ENCODE assay signal across 8 mouse cellular contexts in the genomic region with DNA sequence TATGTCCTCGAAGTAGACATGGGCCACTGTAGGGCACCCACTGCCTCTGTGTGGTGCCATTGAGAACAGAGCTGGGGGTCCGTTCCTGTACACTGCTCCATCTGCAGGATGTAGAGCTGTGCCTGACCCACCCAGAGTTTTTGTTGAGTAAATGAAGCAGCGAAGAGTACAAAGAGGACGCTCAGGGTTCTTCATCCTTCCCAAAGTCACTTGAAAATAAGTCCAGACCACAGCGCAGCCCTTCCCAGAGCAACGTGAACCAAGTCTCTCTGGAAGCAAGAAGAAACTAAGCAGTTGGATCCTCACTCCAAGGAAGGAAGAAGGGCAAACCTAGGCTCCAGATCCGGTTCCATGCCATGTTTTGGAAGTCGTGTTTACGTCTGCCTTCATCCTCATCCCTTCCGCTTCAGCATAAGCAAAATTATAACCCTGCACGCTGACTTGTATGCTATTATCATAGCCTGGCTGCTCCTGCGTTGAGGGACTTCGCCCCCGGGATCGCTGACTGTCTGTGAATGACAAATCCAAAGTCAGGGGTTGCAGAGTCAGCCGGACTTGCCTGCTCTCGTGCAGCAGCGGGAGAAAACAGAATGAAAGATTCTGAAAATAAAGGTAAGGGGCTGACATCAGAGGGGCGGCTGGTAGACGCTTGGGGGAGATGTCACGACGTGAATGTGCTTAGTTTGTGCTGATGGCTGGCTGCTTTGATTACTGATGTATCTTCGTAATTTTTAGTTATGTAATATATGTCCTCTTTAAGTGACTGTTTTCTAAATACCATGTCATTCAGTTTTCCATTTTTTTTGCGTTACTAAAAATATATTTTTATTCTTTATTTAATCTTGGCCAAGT. TPM values are rescaled to one million over a fixed set of nuclear protein-coding genes. Genes with fewer than 3 reads are reported as not detected.
DNase-seq lines count a peak whose midpoint lies in the region; ATAC-seq and TF ChIP-seq lines count a peak whose summit lies in the region.

No protein-coding gene starts in this region.

- peaks cover 33% of the 10 kb centered on the region for H3K79me2 ChIP-seq in MEL (ENCODE audit: control insufficient read depth, insufficient read depth, low read length, poor library complexity)

- peak; percentile 66 for ATAC-seq in forebrain, embryonic 15.5 days (replicated peaks)
- ATAC-seq in hindbrain, embryonic 13.5 days (ENCODE audit: low FRiP score), result peak; percentile 83
- ATAC-seq in lung, embryonic 14.5 days (ENCODE audit: insufficient read depth), result peak; percentile 38; the same call in 1 of the 2 replicates
- ATAC-seq in monocyte, adult 5-6 weeks (replicated peaks; ENCODE audit: insufficient number of reproducible peaks, low FRiP score, low TSS enrichment, poor library complexity, severe bottlenecking), result no peak

- peak; percentile 20 to 73; a peak in 2 of 4 replicates for TF ChIP-seq POLR2A in MEL (IDR thresholded peaks at IDR 0.05; ENCODE audit: control insufficient read depth in 1 of 2, insufficient read depth in 1 of 2, low read depth in 1 of 2, low read length in 2 of 2, poor library complexity in 1 of 2)

- peak overlapping the region; percentile 84 for H3K9ac ChIP-seq in MEL (ENCODE audit: control insufficient read depth, low read depth, low read length, poor library complexity, severe bottlenecking)
- peak overlapping the region; percentile 53 for H3K9ac ChIP-seq in forebrain, embryonic 15.5 days (replicated peaks)
- H3K9ac ChIP-seq in hindbrain, embryonic 13.5 days, result peak overlapping the region; percentile 71
- no peak overlapping the region for H3K9ac ChIP-seq in lung, embryonic 14.5 days

- whole genome bisulfite sequencing in forebrain, embryonic 15.5 days, result 9% methylated on average over 24 of the region's 24 CpGs
- WGBS in hindbrain, embryonic 13.5 days, result 10% methylated on average over 24 of the region's 24 CpGs
- WGBS in lung, embryonic 14.5 days, result 8% methylated on average over 24 of the region's 24 CpGs

- H3K4me3 ChIP-seq in MEL (ENCODE audit: control insufficient read depth in 1 of 2, insufficient read depth in 1 of 2, low read depth in 2 of 2, low read length in 2 of 2), result peak overlapping the region; percentile 66 to 74
- H3K4me3 ChIP-seq in forebrain, embryonic 15.5 days, result peak overlapping the region; percentile 54
- peak overlapping the region; percentile 55 for H3K4me3 ChIP-seq in hindbrain, embryonic 13.5 days
- H3K4me3 ChIP-seq in lung, embryonic 14.5 days (ENCODE audit: low read depth, low read length), result peak overlapping the region; percentile 35

- TF ChIP-seq EP300 in MEL (IDR thresholded peaks at IDR 0.05; ENCODE audit: low read depth in 1 of 2, low read length in 2 of 2), result peak in 1 of 2 experiments; percentile 33; a peak in 2 of 4 replicates

- peak overlapping the region; percentile 98 for H3K4me2 ChIP-seq in forebrain, embryonic 15.5 days (replicated peaks)
- peak overlapping the region; percentile 94 for H3K4me2 ChIP-seq in hindbrain, embryonic 13.5 days
- H3K4me2 ChIP-seq in lung, embryonic 14.5 days, result peak overlapping the region; percentile 64

- peak; percentile 90 for DNase-seq in MEL (ENCODE audit: low read depth, low spot score)
- DNase-seq in cerebellum, adult 18-20 months, result peak; percentile 83 to 85
- DNase-seq in layer of hippocampus, adult 9-11 months, result peak; percentile 70
- DNase-seq in lung, embryonic 14.5 days, result peak; percentile 73
- peak; percentile 79 for DNase-seq in retina, embryonic 14.5 days (ENCODE audit: low spot score)

- peak in 2 of 3 experiments; percentile 0 to 13; a peak in 1 of 6 replicates for TF ChIP-seq CTCF in MEL (IDR thresholded peaks at IDR 0.05 in 2 of 3, conservative IDR thresholded peaks at IDR 0.05 in 1 of 3; ENCODE audit: control insufficient read depth in 1 of 3, insufficient read depth in 1 of 3, low read depth in 2 of 3, low read length in 3 of 3, poor library complexity in 1 of 3, severe bottlenecking in 1 of 3)
- no peak for TF ChIP-seq CTCF in lung, embryonic 14.5 days (IDR thresholded peaks at IDR 0.05; ENCODE audit: low read depth)

- no peaks in the 10 kb centered on the region for H3K27me3 ChIP-seq in MEL (ENCODE audit: control insufficient read depth in 1 of 2, insufficient read depth in 2 of 2, low read length in 2 of 2)
- no peaks in the 10 kb centered on the region for H3K27me3 ChIP-seq in forebrain, embryonic 15.5 days
- no peaks in the 10 kb centered on the region for H3K27me3 ChIP-seq in hindbrain, embryonic 13.5 days
- H3K27me3 ChIP-seq in lung, embryonic 14.5 days (ENCODE audit: insufficient read depth, low read length), result peaks cover 23% of the 10 kb centered on the region

- H3K4me1 ChIP-seq in MEL (ENCODE audit: control insufficient read depth in 1 of 2, insufficient read depth in 2 of 2, low read length in 2 of 2), result peaks cover under 1 to 4% of the 10 kb centered on the region in 2 experiments; a peak in 1 of 4 replicates
- H3K4me1 ChIP-seq in forebrain, embryonic 15.5 days, result peaks cover 15% of the 10 kb centered on the region
- peaks cover 16% of the 10 kb centered on the region for H3K4me1 ChIP-seq in hindbrain, embryonic 13.5 days (replicated peaks)
- 0 out of 2 replicates have a peak, but pooled peaks cover 5% of the 10 kb centered on the region for H3K4me1 ChIP-seq in lung, embryonic 14.5 days (ENCODE audit: insufficient read depth)

- no peaks in the 10 kb centered on the region; a peak in 2 of 4 replicates for H3K36me3 ChIP-seq in MEL (ENCODE audit: control insufficient read depth in 1 of 2, insufficient read depth in 2 of 2, low read length in 2 of 2)
- H3K36me3 ChIP-seq in forebrain, embryonic 15.5 days, result no peaks in the 10 kb centered on the region
- no peaks in the 10 kb centered on the region for H3K36me3 ChIP-seq in hindbrain, embryonic 13.5 days
- H3K36me3 ChIP-seq in lung, embryonic 14.5 days (ENCODE audit: insufficient read depth), result no peaks in the 10 kb centered on the region

- H3K27ac ChIP-seq in MEL (ENCODE audit: control insufficient read depth, low read depth, low read length), result peak overlapping the region; percentile 34
- peak overlapping the region; percentile 57 for H3K27ac ChIP-seq in forebrain, embryonic 15.5 days (replicated peaks)
- H3K27ac ChIP-seq in hindbrain, embryonic 13.5 days, result peak overlapping the region; percentile 59; the same call in 1 of the 2 replicates
- H3K27ac ChIP-seq in lung, embryonic 14.5 days (ENCODE audit: low read depth), result no peak overlapping the region

- no peaks in the 10 kb centered on the region for H3K9me3 ChIP-seq in MEL (replicated peaks; ENCODE audit: insufficient read depth, low read length)
- H3K9me3 ChIP-seq in forebrain, embryonic 15.5 days, result no peaks in the 10 kb centered on the region
- H3K9me3 ChIP-seq in hindbrain, embryonic 13.5 days, result no peaks in the 10 kb centered on the region
- no peaks in the 10 kb centered on the region for H3K9me3 ChIP-seq in lung, embryonic 14.5 days (ENCODE audit: low read depth, low read length)

- peak; percentile 17 for TF ChIP-seq RAD21 in MEL (IDR thresholded peaks at IDR 0.05; ENCODE audit: low read depth, low read length)

TF ChIP-seq in MEL, 35 proteins besides CTCF, POLR2A, EP300 and RAD21 (continues in another document):
- TF ChIP-seq TCF12 (IDR thresholded peaks at IDR 0.05; ENCODE audit: low read depth, low read length) (no peak), MYB (IDR thresholded peaks at IDR 0.05; ENCODE audit: low read depth, low read length) (no peak), TAL1 (IDR thresholded peaks at IDR 0.05; ENCODE audit: low read length) (no peak), SIN3A (IDR thresholded peaks at IDR 0.05; ENCODE audit: low read length) (peak; percentile 96), SMC3 (IDR thresholded peaks at IDR 0.05; ENCODE audit: low read depth, low read length) (no peak), MAZ (IDR thresholded peaks at IDR 0.05; ENCODE audit: low read depth, low read length) (no peak), USF1 (IDR thresholded peaks at IDR 0.05; ENCODE audit: low read depth, low read length) (no peak), MEF2A (IDR thresholded peaks at IDR 0.05; ENCODE audit: extremely low read depth, insufficient replicate concordance, low read depth, low read length, poor library complexity, severe bottlenecking) (no peak), ZC3H11A (IDR thresholded peaks at IDR 0.05; ENCODE audit: low read depth, low read length) (0 out of 2 replicates have a peak, but pooled peaks have one; percentile 2), MXI1 (IDR thresholded peaks at IDR 0.05; ENCODE audit: low read depth, low read length) (peak; percentile 85), ZNF384 (IDR thresholded peaks at IDR 0.05; ENCODE audit: low read depth, low read length) (no peak), ZKSCAN1 (IDR thresholded peaks at IDR 0.05; ENCODE audit: low read depth, low read length) (no peak), CHD2 (IDR thresholded peaks at IDR 0.05; ENCODE audit: low read length) (no peak), E2F4 (IDR thresholded peaks at IDR 0.05; ENCODE audit: borderline replicate concordance, low read depth, low read length) (no peak), GABPA (IDR thresholded peaks at IDR 0.05; ENCODE audit: low read depth, low read length) (no peak), MAX (IDR thresholded peaks at IDR 0.05; ENCODE audit: low read length) (peak; percentile 82), ZMIZ1 (IDR thresholded peaks at IDR 0.05; ENCODE audit: low read depth, low read length) (no peak), ELF1 (IDR thresholded peaks at IDR 0.05; ENCODE audit: low read depth, low read length) (peak; percentile 52; the same call in 1 of the 2 replicates), GATA1 (IDR thresholded peaks at IDR 0.05; ENCODE audit: low read depth, low read length) (peak; percentile 21; the same call in 1 of the 2 replicates), NELFE (IDR thresholded peaks at IDR 0.05; ENCODE audit: low read depth, low read length) (peak; percentile 72), TBP (IDR thresholded peaks at IDR 0.05; ENCODE audit: low read depth, low read length) (peak; percentile 89), KAT2A (conservative IDR thresholded peaks at IDR 0.05; ENCODE audit: low read depth, low read length) (no peak), POLR2AphosphoS5 (IDR thresholded peaks at IDR 0.05; ENCODE audit: borderline replicate concordance, low read depth, low read length) (no peak), BHLHE40 (IDR thresholded peaks at IDR 0.05; ENCODE audit: borderline replicate concordance, low read depth, low read length) (no peak)

RNA-seq across cellular contexts. Expression of a gene that starts 11.3 kb away (rescaled TPM):
- total RNA-seq in MEL (2012; rRNA removed), result 20.2 and 26.4 TPM in 2 replicates
- 10 to 100 TPM in 1 of 2 experiments, not detected in 1; 15.0 TPM for polyA plus RNA-seq in MEL (2012; ENCODE audit: insufficient read depth in 1 of 2, insufficient read length in 2 of 2, low read depth in 1 of 2, low replicate concordance in 2 of 2, missing spikeins in 1 of 2)
- 24.5 and 26.2 TPM in 2 replicates for polyA plus RNA-seq in forebrain, embryonic 15.5 days (2015; fragmentation: Nextera tagmentation; extraction: Ambion mirVana)
- polyA plus RNA-seq in hindbrain, embryonic 13.5 days (2015; fragmentation: Nextera tagmentation; extraction: Ambion mirVana), result 31.2 and 33.5 TPM in 2 replicates
- polyA plus RNA-seq in lung, embryonic 14.5 days (2014; fragmentation: Nextera tagmentation; extraction: Ambion mirVana), result 0.11 and 0.16 TPM in 2 replicates
- total RNA-seq in monocyte, adult 5-6 weeks (2017), result 0.58 TPM in 1 of 3 replicates, not detected in the others
